Mouse (Mus musculus) kidney, adult 2 months (tissue): ENCODE data around the gene Synj1. TPM values are rescaled to one million over a fixed set of nuclear protein-coding genes. Genes with fewer than 3 reads are reported as not detected.

Experiments
- DNase-seq: peaks from one replicate; pipeline ENCODE4 v3.0.0; 2021
- H3K27ac ChIP-seq: fragments of 200-500 bp; 2 replicates; pipeline ENCODE4 v1.5.1; 2012; ENCODE audit warnings: low read depth, low read length, control low read depth, inconsistent platforms; ENCODE audit not compliant: insufficient read depth
- H3K27me3 ChIP-seq: fragments of 200-500 bp; replicated peaks from 2 replicates; pipeline ENCODE4 v1.6.1; 2012; ENCODE audit warnings: mild to moderate bottlenecking, moderate library complexity, low read length, inconsistent platforms; ENCODE audit not compliant: control insufficient read depth, insufficient read depth
- H3K36me3 ChIP-seq: fragments of 200-500 bp; 2 replicates; pipeline ENCODE4 v1.6.1; 2012; ENCODE audit warnings: mild to moderate bottlenecking, moderate library complexity, low read length, inconsistent platforms; ENCODE audit not compliant: control insufficient read depth, insufficient read depth
- H3K4me1 ChIP-seq: fragments of 200-500 bp; 2 replicates; pipeline ENCODE4 v1.6.1; 2011; ENCODE audit warnings: low read length; ENCODE audit not compliant: control insufficient read depth, insufficient read depth
- H3K4me3 ChIP-seq: fragments of 200-500 bp; 2 replicates; pipeline ENCODE4 v1.5.1; 2011; ENCODE audit warnings: mild to moderate bottlenecking, low read depth, low read length, control low read depth; ENCODE audit not compliant: insufficient read depth
- CTCF ChIP-seq: fragments of 200-500 bp; conservative IDR thresholded peaks from 2 replicates; pipeline ENCODE4 v1.5.1; 2011; ENCODE audit warnings: low read depth, mild to moderate bottlenecking, control low read depth, low read length, moderate library complexity, mixed read lengths; ENCODE audit not compliant: insufficient read depth, insufficient read length
- POLR2A ChIP-seq: fragments of 200-500 bp; IDR thresholded peaks from one replicate; pipeline ENCODE4 v1.6.1; 2011; ENCODE audit warnings: low read depth, low read length, control low read depth
- WGBS: fragments of 180-500 bp; shearing (Covaris S2); methylation state at CpG from one replicate; pipeline ENCODE4 v1.1.7; 2018; 5-methylcytosine and 5-hydroxymethylcytosine counted together
- polyA plus RNA-seq: library from polyadenylated mRNA; depleted of rRNA; stranded (reverse); fragments of >200 nt; gene quantifications from 2 replicates; pipeline ENCODE4 v1.2.3, GENCODE M21; 2012

Gene Synj1
- polyA plus RNA-seq, 1 experiment, result 24.8 TPM

- no peaks in the 10 kb centered on the region for H3K36me3 ChIP-seq
- no peaks in the 10 kb centered on the region for H3K27me3 ChIP-seq
- 80% methylated on average over 7 of the region's 7 CpGs for WGBS
- no peak overlapping the region for H3K27ac ChIP-seq
- DNase-seq, result no peak
- H3K4me1 ChIP-seq, result no peaks in the 10 kb centered on the region
- no peak overlapping the region for H3K4me3 ChIP-seq
- no peak for TF ChIP-seq POLR2A
- TF ChIP-seq CTCF, result no peak
These were observed 103.9 kb downstream of the Synj1 start for GRCm38 (mm10) chr16:90907250-90907649.

DNA sequence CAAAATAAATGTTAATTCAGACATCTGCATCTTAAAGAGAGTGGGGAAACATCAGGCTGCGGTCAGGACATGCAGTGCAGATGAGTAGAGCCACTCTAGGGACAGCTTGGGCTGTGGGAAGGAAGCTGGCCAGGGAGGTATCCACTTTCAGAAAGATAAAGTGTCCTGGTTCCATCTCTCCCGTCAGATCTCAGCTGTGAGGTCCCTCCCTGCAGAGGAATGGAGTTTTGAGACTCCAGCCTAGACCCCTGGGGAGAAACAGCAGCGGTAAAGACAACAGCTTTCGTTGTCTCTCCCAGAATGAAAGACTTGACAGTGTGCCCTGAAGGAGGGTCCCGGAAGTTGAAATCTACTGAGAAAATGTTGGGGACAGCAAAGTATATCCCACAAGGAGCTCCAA, 107.8 kb downstream of the Synj1 start:
- Histone ChIP-seq H3K27ac (no peak overlapping the region), H3K4me1 (no peaks in the 10 kb centered on the region), H3K4me3 (no peak overlapping the region), H3K27me3 (no peaks in the 10 kb centered on the region), H3K36me3 (no peaks in the 10 kb centered on the region)
- no peak for DNase-seq
- no peak for TF ChIP-seq POLR2A
- TF ChIP-seq CTCF, result no peak
- WGBS, result 69% methylated on average over 5 of the region's 5 CpGs

DNA sequence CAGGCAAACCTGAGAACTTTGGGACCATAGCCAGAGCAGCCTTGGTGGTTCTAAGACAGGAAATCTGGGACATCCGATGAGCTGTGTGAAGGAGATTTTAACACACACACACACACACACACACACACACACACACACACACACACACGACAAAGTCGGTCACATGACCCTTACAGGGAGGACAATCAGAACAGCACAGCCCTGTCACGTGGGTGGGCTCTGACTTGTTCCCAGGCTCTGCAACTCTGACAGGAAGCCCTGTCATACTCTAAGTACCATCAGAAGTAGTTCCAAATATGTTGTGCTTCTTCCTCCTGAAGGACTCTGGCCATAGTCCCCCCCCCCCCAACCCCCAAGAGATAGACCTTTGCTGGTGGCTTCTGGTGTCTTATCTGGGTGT, 109.7 kb downstream of the Synj1 start:
- H3K4me3 ChIP-seq, result no peak overlapping the region
- no peaks in the 10 kb centered on the region for H3K27me3 ChIP-seq
- DNase-seq, result peak; percentile 42
- no peaks in the 10 kb centered on the region for H3K36me3 ChIP-seq
- 67% methylated on average over 4 of the region's 4 CpGs for WGBS
- no peaks in the 10 kb centered on the region for H3K4me1 ChIP-seq
- H3K27ac ChIP-seq, result no peak overlapping the region
- TF ChIP-seq POLR2A, result no peak
- TF ChIP-seq CTCF, result no peak

DNA sequence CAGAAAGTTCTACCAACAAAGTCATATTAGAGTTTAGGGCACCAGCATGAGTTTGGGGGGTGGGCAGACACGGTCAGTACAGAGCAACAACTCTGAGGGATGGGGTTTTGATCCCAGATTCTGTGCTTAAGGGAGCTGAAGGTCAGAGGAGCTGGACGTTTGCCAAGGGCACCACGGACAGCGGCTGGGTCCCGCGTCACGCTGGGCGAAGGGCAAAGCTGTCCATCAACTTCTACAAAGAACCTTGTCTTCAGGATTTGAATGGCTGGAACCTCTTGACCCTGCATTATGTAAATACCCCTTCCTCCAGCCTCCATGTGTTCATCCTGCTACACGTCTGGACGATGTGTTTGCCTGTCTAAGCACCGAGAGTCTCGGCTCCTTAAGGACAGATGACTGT, 111.6 kb downstream of the Synj1 start:
- DNase-seq, result peak; percentile 42
- WGBS, result 52% methylated on average over 12 of the region's 12 CpGs

DNA sequence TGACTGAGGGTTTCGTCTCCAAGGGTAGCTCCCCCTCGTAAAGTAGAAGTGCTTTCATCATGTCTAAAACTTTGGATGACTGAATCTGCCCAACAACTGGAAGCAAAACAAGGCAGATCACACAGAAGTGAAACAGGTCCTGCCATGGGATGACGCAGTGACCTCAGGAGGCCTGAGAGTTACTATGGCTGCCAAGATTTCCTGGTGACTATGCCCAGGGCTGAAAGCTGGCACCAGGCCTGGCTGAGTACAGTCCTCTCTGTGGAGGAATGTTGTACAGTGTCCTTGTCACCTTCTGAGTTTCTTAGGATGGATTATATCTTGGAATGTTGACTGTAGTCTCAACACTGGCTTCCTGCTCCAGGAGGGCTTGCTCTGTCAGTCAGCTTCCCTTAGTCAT, 113.5 kb downstream of the Synj1 start:
- peak; percentile 54 for DNase-seq

More for the DNA sequence above, 111.6 kb downstream of the Synj1 start:
- no peaks in the 10 kb centered on the region for H3K36me3 ChIP-seq
- no peaks in the 10 kb centered on the region for H3K4me1 ChIP-seq
- no peak overlapping the region for H3K4me3 ChIP-seq
- no peak overlapping the region for H3K27ac ChIP-seq
- TF ChIP-seq CTCF, result no peak
- no peaks in the 10 kb centered on the region for H3K27me3 ChIP-seq

DNA sequence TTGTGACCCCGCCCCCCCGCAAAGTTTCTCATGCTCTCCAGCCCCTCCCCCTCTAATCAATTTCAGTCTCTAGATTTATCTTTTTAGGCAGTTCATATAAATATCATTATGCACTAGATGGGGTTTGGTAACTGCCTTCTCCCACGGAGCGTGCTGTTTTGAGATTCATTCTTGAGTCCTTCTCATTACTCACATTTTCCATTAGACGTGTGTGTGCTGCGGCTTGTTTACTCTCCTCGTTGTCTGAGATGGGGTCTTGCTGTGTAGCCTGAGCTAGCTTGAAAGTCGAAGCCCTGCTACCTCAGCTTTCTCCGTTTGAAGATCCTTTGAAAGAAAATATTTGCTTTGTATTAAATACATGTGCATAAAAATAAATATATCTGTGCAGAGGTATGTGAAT, 117.3 kb downstream of the Synj1 start:
- TF ChIP-seq CTCF (no peak), POLR2A (no peak)
- H3K4me3 ChIP-seq, result no peak overlapping the region
- no peaks in the 10 kb centered on the region for H3K27me3 ChIP-seq
- H3K27ac ChIP-seq, result no peak overlapping the region
- WGBS, result 55% methylated on average over 9 of the region's 9 CpGs
- no peaks in the 10 kb centered on the region for H3K36me3 ChIP-seq
- no peak for DNase-seq
- no peaks in the 10 kb centered on the region for H3K4me1 ChIP-seq

More for the DNA sequence above, 113.5 kb downstream of the Synj1 start:
- 88% methylated on average over 3 of the region's 3 CpGs for WGBS
- Histone ChIP-seq H3K36me3 (no peaks in the 10 kb centered on the region), H3K4me3 (no peak overlapping the region), H3K27me3 (no peaks in the 10 kb centered on the region), H3K4me1 (no peaks in the 10 kb centered on the region), H3K27ac (no peak overlapping the region)
- TF ChIP-seq CTCF, result no peak
- TF ChIP-seq POLR2A, result no peak

DNA sequence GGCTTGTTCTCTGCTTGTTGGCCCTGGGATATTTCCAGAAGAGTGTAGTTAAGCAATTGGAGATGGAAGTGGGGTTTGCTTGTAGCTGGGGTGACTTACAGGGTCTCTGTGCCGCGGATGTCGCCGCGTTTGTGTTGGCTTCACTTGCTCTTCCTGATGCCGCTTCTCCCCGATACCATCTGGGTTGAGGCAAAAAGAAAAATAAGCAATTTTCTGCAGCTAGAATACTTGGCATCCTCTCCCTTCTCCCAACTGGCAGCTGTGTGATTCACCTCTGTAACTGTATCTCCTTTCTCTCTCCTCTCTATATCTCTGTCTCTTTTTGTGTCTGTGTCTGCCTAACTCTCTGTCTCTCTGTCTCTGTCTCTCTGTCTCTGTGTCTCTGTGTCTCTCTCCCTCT, 118.1 kb downstream of the Synj1 start:
- H3K36me3 ChIP-seq, result no peaks in the 10 kb centered on the region
- H3K27me3 ChIP-seq, result no peaks in the 10 kb centered on the region
- DNase-seq, result no peak
- H3K4me1 ChIP-seq, result no peaks in the 10 kb centered on the region
- no peak overlapping the region for H3K4me3 ChIP-seq
- H3K27ac ChIP-seq, result no peak overlapping the region
- 64% methylated on average over 7 of the region's 7 CpGs for WGBS
- TF ChIP-seq CTCF (no peak), POLR2A (no peak)

DNA sequence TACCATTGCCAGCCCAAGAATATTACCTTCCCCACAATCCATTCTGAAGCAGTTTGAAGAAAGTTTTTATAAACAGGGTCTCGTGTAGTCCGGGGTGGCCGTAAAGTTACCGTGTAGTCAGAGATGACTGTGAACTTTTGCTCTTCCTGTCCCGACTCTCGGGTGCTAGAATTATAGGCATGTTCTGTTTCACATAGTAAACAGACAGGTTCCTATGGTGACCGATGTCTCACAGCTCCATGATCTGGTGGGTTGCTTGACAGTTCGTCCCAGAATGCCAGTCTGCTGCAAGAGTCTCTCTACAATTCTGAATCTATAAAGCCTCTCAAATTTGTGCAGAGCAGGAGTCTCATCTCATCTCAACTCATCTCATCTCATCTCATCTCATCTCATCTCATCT, 119.0 kb downstream of the Synj1 start:
- 13% methylated on average over 8 of the region's 8 CpGs for WGBS
- Histone ChIP-seq H3K36me3 (no peaks in the 10 kb centered on the region), H3K4me1 (no peaks in the 10 kb centered on the region), H3K27ac (no peak overlapping the region), H3K4me3 (no peak overlapping the region), H3K27me3 (no peaks in the 10 kb centered on the region)
- DNase-seq, result no peak
- no peak for TF ChIP-seq POLR2A
- no peak for TF ChIP-seq CTCF
